Mouse (Mus musculus): ENCODE results near the gene Edem3. TPM values are rescaled to one million over a fixed set of nuclear protein-coding genes. Genes with fewer than 3 reads are reported as not detected.
"Not testable (repeated sequence)": the region's sequence is repeated elsewhere in the genome, so short reads cannot be mapped to it uniquely, and the experiment has no call there.

The Edem3 gene
- total RNA-seq, 2 experiments from 2014 or later: 47.1 to 47.5 TPM

DNA sequence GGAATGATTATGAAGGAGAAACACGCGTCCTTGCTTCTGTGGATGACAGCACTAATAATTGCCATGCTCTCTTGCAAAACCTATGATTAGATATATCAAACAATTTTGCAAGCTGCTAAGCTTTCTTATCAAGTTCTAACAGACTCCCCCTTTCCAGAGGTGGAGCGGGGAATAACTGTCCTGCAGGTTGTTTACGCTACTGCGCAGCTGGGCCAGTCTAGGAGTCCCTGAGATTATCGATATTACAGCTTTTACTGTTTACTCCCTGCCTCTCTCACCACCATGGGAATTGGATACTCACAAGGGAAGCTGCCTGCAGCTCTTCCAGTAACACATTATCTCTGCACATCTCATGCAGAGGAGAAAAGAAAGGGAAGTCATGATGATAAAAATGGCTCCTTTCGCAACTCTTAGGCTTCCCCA lies 14.0 kb upstream of the Edem3 start:
- DNase-seq: no peak

DNA sequence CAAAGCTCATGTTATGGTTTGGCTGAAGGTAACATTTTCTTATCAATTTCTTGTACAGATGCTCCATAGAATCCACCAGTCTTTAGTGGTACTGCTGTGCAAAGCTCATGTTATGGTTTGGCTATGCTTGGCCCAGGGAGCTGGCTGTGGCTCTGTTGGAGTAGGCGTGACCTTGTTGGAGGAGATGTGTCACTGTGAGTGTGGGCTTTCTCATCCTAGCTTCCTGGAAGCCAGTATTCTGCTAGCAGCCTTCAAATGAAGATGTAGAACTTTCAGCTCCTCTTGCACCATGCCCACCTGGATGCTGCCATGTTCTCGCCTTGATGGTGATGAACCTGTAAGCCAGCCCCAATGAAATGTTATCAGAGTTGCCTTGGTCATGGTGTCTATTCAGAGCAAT lies 5.3 kb upstream of the Edem3 start:
- intact Hi-C loops (cut with DNase I); DNase-seq: not testable (repeated sequence)

More for the DNA sequence above, 14.0 kb upstream of the Edem3 start:
- intact Hi-C loops (cut with DNase I): no loop called here

DNA sequence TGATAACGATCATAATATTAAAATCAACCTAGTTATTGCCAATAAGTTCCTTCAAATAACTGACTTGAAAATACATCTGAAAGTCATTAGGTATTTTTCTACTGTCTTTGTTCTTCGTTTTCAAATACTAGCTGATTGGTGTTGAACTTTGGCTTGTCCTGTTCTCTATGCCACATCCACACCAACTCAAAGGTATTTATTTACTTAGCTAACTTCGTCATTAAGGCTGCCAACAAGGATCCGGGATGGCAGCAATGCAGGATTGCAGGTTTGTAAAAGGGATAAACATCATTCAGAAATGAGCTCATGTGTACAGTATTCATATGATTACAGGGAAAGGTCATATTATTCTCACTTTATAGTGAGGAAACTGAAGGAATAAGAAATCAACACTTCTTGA lies 2.2 kb upstream of the Edem3 start:
- intact Hi-C loops (cut with DNase I): no loop called here
- no peak for DNase-seq

- intact Hi-C loops (cut with DNase I): no loop called here
- no peak for DNase-seq
Measured at GRCm38 (mm10) chr1:151753374-151753929, 1.7 kb upstream of the Edem3 start.

GRCm38 (mm10) chr1:151754028-151754489 lies 1.1 kb upstream of the Edem3 start:
- intact Hi-C loops (cut with DNase I): no loop called here
- DNase-seq: no peak

- peak; percentile 59 for DNase-seq
- intact Hi-C loops (cut with DNase I): no loop called here
Measured at GRCm38 (mm10) chr1:151755660-151756424, 671 bp downstream of the Edem3 start.

DNA sequence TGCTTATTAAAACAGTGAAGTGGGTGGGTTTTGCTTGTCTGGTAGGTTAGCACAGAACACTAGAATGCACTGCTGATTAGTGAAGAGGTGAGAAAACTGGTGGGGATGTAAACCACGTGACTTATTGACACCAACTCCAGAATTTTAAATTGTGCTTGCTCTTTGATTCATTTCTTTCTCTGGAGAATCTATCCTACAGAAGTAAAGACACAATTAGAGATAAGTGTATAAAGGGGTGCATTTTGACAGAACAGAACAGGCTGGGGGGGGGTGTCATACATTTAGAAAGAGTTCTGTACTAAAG lies 1.2 kb downstream of the Edem3 start:
- no peak for DNase-seq
- intact Hi-C loops (cut with DNase I): no loop called here

GRCm38 (mm10) chr1:151758301-151758700 lies 3.1 kb downstream of the Edem3 start:
- intact Hi-C loops (cut with DNase I): no loop called here

DNA sequence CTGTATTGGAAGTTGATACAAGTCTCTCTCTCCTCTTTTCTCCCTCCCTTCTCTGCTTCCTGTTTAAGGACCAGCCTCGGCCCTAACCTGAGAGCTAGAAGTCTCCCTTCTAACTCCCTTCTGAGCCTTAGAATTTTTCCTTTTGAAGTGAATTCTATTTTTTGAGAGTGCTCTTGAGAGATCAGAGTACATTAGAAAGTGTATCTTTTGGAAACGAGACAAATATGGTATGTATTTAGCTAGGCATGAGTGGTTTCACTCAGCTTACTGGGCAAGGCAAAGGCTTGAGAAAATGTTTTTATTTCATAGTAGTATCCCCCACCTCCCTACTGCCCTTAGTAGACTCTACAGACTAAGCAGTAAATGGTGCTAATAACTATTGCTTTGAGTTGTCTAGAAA lies 3.8 kb downstream of the Edem3 start:
- no peak for DNase-seq
- intact Hi-C loops (cut with DNase I): no loop called here

More at GRCm38 (mm10) chr1:151758301-151758700, 3.1 kb downstream of the Edem3 start:
- no peak for DNase-seq

GRCm38 (mm10) chr1:151764236-151764635 lies 9.1 kb downstream of the Edem3 start:
- intact Hi-C loops (cut with DNase I): no loop called here
- DNase-seq: no peak

DNA sequence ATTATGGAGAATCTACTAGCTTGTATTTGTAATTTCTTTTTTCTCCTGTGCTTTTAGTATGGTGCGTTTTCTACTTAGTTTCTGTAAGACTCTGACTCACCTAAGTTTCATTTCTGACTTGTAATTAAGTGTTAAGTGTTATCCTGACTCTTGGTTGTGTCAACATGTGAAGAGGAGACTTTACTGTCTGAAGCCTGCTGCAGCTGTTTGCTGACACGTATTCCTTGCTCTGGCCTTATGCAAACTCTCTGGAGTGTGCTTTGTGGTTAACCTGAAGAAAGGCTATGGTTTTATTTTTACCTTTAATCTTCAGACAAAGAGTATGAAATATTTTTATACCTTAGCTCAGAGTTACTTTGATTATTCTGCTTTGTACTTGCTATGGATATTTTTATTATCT lies 11.0 kb downstream of the Edem3 start:
- intact Hi-C loops (cut with DNase I): no loop called here
- no peak for DNase-seq

- no peak for DNase-seq
- intact Hi-C loops (cut with DNase I): no loop called here
Measured at GRCm38 (mm10) chr1:151766976-151767654, 11.9 kb downstream of the Edem3 start.

GRCm38 (mm10) chr1:151769200-151769913 lies 14.2 kb downstream of the Edem3 start:
- intact Hi-C loops (cut with DNase I): no loop called here

DNA sequence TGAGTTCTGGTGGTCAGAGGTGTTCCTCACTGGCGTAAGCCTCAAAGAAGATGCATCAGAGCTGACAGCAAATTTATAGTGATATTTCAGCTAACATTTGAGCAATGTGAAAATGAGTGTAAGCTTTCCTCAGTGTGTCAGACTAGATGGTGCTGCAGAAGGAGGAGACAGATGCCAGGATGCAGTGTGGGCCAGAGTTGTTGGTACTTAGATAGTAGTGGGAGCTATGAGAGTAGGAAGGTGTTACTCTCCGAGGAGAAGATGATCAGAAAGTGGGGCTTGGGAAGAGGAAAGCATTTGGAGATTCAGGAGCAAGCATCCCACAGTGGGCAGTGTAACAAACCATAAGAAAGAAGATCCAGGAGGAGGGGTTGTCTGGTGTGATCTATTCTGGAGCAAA lies 22.4 kb downstream of the Edem3 start:
- intact Hi-C loops (cut with DNase I): no loop called here
- no peak for DNase-seq

More at GRCm38 (mm10) chr1:151769200-151769913, 14.2 kb downstream of the Edem3 start:
- peak; percentile 13 for DNase-seq

GRCm38 (mm10) chr1:151778592-151778991 lies 23.4 kb downstream of the Edem3 start:
- intact Hi-C loops (cut with DNase I): no loop called here
- no peak for DNase-seq

- intact Hi-C loops (cut with DNase I): no loop called here
- no peak for DNase-seq
Measured at GRCm38 (mm10) chr1:151779306-151779705, 24.1 kb downstream of the Edem3 start.

DNA sequence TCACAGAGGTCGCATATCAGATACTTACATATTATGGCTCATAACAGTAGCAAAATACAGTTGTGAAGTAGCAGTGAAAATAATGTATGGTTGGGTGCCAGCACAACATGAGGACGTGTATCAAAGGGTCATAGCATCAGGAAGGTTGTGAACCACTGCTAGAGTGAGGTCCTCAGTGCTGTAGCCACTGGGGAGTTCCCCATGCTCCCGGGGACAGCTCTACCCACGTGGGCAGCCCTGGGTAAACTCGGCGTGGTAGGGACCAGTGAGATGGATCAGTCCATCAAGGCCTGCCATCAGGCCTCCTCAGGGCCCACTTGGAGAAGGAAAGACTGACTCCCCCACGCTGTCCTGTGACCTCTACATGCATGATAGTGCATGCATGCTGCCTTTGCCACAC lies 26.3 kb downstream of the Edem3 start:
- intact Hi-C loops (cut with DNase I): loop anchor here (10.0 kb wide), 1 partner anchor 1693 kb away; no protein-coding TSS in a partner anchor
- DNase-seq: no peak

GRCm38 (mm10) chr1:151783403-151783802 lies 28.2 kb downstream of the Edem3 start:
- no peak for DNase-seq
- intact Hi-C loops (cut with DNase I): loop anchor here (10.0 kb wide), 1 partner anchor 1691 kb away; no protein-coding TSS in a partner anchor

GRCm38 (mm10) chr1:151786406-151786805 lies 31.2 kb downstream of the Edem3 start:
- DNase-seq: no peak
- intact Hi-C loops (cut with DNase I): loop anchor here (10.0 kb wide), 1 partner anchor 1688 kb away; no protein-coding TSS in a partner anchor

DNA sequence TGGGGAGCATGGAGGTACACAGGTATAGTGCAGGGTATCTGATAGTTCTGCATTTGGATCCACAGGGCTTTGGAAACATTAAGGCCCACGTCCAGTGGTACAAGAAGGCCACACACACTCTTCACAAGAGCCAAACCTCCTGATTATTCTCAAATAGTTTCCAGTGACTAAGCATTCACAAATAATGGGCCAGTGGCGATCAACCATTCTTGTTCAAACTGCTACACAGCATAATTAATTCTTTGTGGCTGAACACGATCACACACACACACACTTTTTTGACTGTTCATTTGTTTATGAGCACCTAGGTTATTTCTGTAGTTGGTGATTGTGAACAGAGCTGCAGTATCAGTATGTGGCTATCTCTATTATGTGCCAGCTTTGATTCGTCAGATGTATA lies 34.0 kb downstream of the Edem3 start:
- intact Hi-C loops (cut with DNase I): loop anchor here (10.0 kb wide), 1 partner anchor 1686 kb away; no protein-coding TSS in a partner anchor
- no peak for DNase-seq

GRCm38 (mm10) chr1:151792076-151792475 lies 36.9 kb downstream of the Edem3 start:
- intact Hi-C loops (cut with DNase I); DNase-seq: not testable (repeated sequence)
